Mouse (Mus musculus) liver, adult 2 months (tissue): ENCODE data around the gene Wdr61.

ENCODE experiments used
- CTCF ChIP-seq: fragments of 200-500 bp; IDR thresholded peaks from 2 replicates; pipeline ENCODE4 v1.5.1; 2011; ENCODE audit warnings: low read depth, low read length, control low read depth
- POLR2A ChIP-seq: fragments of 200-500 bp; IDR thresholded peaks from 2 replicates; pipeline ENCODE4 v1.6.1; 2011; ENCODE audit warnings: low read length, control low read depth; ENCODE audit not compliant: insufficient read depth; ENCODE audit errors: extremely low read depth

DNA sequence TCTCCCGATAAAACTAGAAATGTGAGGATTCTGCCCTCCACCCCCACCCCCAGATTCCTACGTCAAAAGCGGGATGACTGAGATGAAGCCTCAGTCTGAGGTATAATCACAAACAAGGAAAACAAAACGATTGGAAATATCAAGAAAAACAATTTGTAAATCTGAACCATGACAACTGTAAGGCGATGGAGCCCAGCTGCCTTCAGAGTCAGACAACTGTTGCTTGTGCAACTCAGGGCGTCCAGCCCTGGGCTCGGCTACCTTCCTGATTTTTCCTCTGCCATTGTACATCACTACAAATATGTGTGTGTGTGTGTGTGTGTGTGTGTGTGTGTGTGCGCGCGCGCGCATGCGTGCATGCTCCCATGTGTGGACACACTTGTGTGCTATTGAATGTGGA, 60.4 kb downstream of the Wdr61 start:
- no peak for TF ChIP-seq CTCF
- TF ChIP-seq POLR2A = no peak
